Mouse (Mus musculus) spleen, adult 18-20 months (tissue): ENCODE measurements around the gene Vmn2r78.
"Not testable (repeated sequence)": the region's sequence is repeated elsewhere in the genome, so short reads cannot be mapped to it uniquely, and the experiment has no call there.

Experiments
- DNase-seq, 2 experiments: peaks; one replicate each; pipeline ENCODE4 v3.0.0; 2022; ENCODE audit warnings: mixed read lengths in 2 of 2

Vmn2r78 gene

GRCm38 (mm10) chr7:86914794-86915193 is at the start of gene Vmn2r78:
Gene Vmn2r78 (plus strand): TSS chr7:86915094.
- DNase-seq: not testable (repeated sequence)

- DNase-seq: no peak
Observed at GRCm38 (mm10) chr7:86889470-86890469, 25.1 kb upstream of the Vmn2r78 start.

- DNase-seq: no peak
Observed at GRCm38 (mm10) chr7:86937288-86937687, 22.4 kb downstream of the Vmn2r78 start.

GRCm38 (mm10) chr7:86994700-86995099 is 79.8 kb downstream of the Vmn2r78 start:
- DNase-seq: no peak

DNA sequence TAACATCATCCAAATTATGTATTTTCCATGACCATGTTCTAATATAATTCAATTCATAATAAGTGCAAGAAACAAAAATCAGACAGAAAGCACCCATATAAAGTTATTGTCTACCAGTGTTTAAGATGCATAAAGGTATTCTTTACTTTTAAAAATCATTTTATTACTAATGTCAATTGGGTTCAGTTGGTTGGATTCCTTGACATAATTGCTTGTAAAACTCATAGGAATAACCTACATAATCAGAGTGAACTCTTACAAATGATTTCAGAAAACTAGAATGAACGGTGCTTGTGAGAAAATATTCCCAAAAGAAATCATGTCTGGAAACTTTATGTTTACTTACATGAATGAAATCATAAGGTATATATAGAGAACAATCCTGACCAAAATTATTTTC is 80.9 kb downstream of the Vmn2r78 start, which contains the start of gene Vmn2r79:
TSS of gene Vmn2r79 (plus strand) at position 301 of the 400 bp plus-strand sequence.
- not testable (repeated sequence) for DNase-seq
